Mouse (Mus musculus) heart, embryonic 13.5 days (tissue): ENCODE data around the gene Sumo1. TPM values are rescaled to one million over a fixed set of nuclear protein-coding genes. Genes with fewer than 3 reads are reported as not detected.
"Not testable (repeated sequence)": the region's sequence is repeated elsewhere in the genome, so short reads cannot be mapped to it uniquely, and the experiment has no call there.

Experiments used
- ATAC-seq: fragments of 200-750 bp; cut with Nextera tagmentation; 2 replicates; pipeline ENCODE4 v1.8.0; 2017; ENCODE audit warnings: moderate TSS enrichment; ENCODE audit not compliant: insufficient number of reproducible peaks, low FRiP score, low TSS enrichment; ENCODE audit errors: extremely low read depth
- H3K27ac ChIP-seq: fragments of 300-500 bp; sonication (generic); replicated peaks from 2 replicates; pipeline ENCODE4 v1.5.1; 2015; ENCODE audit warnings: moderate library complexity, mild to moderate bottlenecking, inconsistent platforms
- H3K27me3 ChIP-seq: fragments of 300-500 bp; sonication (generic); replicated peaks from 2 replicates; pipeline ENCODE4 v1.6.1; 2015; ENCODE audit warnings: mild to moderate bottlenecking, inconsistent platforms
- H3K36me3 ChIP-seq: fragments of 300-500 bp; sonication (generic); 2 replicates; pipeline ENCODE4 v1.6.1; 2015; ENCODE audit warnings: mild to moderate bottlenecking, inconsistent platforms
- H3K4me1 ChIP-seq: fragments of 300-500 bp; sonication (generic); 2 replicates; pipeline ENCODE4 v1.6.1; 2015; ENCODE audit warnings: inconsistent platforms
- H3K4me2 ChIP-seq: fragments of 300-500 bp; sonication (generic); 2 replicates; pipeline ENCODE4 v1.6.1; 2015; ENCODE audit warnings: inconsistent platforms, mild to moderate bottlenecking, moderate library complexity
- H3K4me3 ChIP-seq: fragments of 300-500 bp; sonication (generic); 2 replicates; pipeline ENCODE4 v1.5.1; 2015; ENCODE audit warnings: moderate library complexity, mild to moderate bottlenecking, inconsistent platforms
- H3K9ac ChIP-seq: fragments of 300-500 bp; sonication (generic); 2 replicates; pipeline ENCODE4 v1.6.1; 2015; ENCODE audit warnings: inconsistent platforms, mild to moderate bottlenecking, moderate library complexity
- H3K9me3 ChIP-seq: fragments of 300-500 bp; sonication (generic); 2 replicates; pipeline ENCODE4 v1.6.1; 2016; ENCODE audit warnings: inconsistent platforms
- WGBS: fragments of 180-500 bp; shearing (Covaris S2); methylation state at CpG from one replicate; pipeline ENCODE4 v1.1.7; 2015; ENCODE audit warnings: mixed read lengths; 5-methylcytosine and 5-hydroxymethylcytosine counted together
- polyA plus RNA-seq: library from polyadenylated mRNA; unstranded; fragments of >200 nt; fragmentation: Nextera tagmentation; extraction: Ambion mirVana; gene quantifications from 2 replicates; pipeline ENCODE4 v1.2.1, GENCODE M21; 2015

Sumo1 gene
- polyA plus RNA-seq, 1 experiment from 2014 or later, result 223 TPM

GRCm38 (mm10) chr1:59633056-59633455 is 37.6 kb downstream of the Sumo1 start:
- Histone ChIP-seq H3K4me3 (no peak overlapping the region), H3K4me2 (peak overlapping the region; percentile 31), H3K9me3 (no peaks in the 10 kb centered on the region), H3K27ac (peak overlapping the region; percentile 33; the same call in 1 of the 2 replicates), H3K36me3 (no peaks in the 10 kb centered on the region), H3K9ac (peak overlapping the region; percentile 24; the same call in 1 of the 2 replicates), H3K4me1 (peaks cover 16% of the 10 kb centered on the region), H3K27me3 (0 out of 2 replicates have a peak, but pooled peaks cover 3% of the 10 kb centered on the region)
- 19% methylated on average over 6 of the region's 6 CpGs for WGBS
- no peak for ATAC-seq

- no peaks in the 10 kb centered on the region for H3K9me3 ChIP-seq
- 22% methylated on average over 5 of the region's 5 CpGs for WGBS
- H3K9ac ChIP-seq, result no peak overlapping the region
- no peak overlapping the region for H3K27ac ChIP-seq
- no peak overlapping the region for H3K4me3 ChIP-seq
- H3K4me1 ChIP-seq, result peaks cover 16% of the 10 kb centered on the region
- 0 out of 2 replicates have a peak, but pooled peaks cover 3% of the 10 kb centered on the region for H3K27me3 ChIP-seq
- no peak for ATAC-seq
- H3K36me3 ChIP-seq, result no peaks in the 10 kb centered on the region
- no peak overlapping the region for H3K4me2 ChIP-seq
Observed at GRCm38 (mm10) chr1:59631986-59632659, 38.5 kb downstream of the Sumo1 start.

- not testable (repeated sequence) for H3K27me3 ChIP-seq, H3K9me3 ChIP-seq, H3K27ac ChIP-seq, H3K4me2 ChIP-seq, H3K9ac ChIP-seq, ATAC-seq, H3K4me3 ChIP-seq, H3K36me3 ChIP-seq
- WGBS, result 77% methylated on average over 6 of the region's 6 CpGs
- peaks cover 16% of the 10 kb centered on the region for H3K4me1 ChIP-seq
Observed at GRCm38 (mm10) chr1:59630356-59630755, 40.3 kb downstream of the Sumo1 start.

- Histone ChIP-seq H3K9me3 (no peaks in the 10 kb centered on the region), H3K4me1 (peaks cover 16% of the 10 kb centered on the region), H3K4me3 (no peak overlapping the region), H3K4me2 (no peak overlapping the region), H3K27ac (no peak overlapping the region), H3K27me3 (0 out of 2 replicates have a peak, but pooled peaks cover 3% of the 10 kb centered on the region), H3K9ac (no peak overlapping the region), H3K36me3 (no peaks in the 10 kb centered on the region)
- 46% methylated on average over 6 of the region's 6 CpGs for WGBS
- no peak for ATAC-seq
Observed at GRCm38 (mm10) chr1:59629194-59629593, 41.4 kb downstream of the Sumo1 start.

- Histone ChIP-seq H3K27ac (no peak overlapping the region), H3K27me3 (0 out of 2 replicates have a peak, but pooled peaks cover 7% of the 10 kb centered on the region), H3K9me3 (no peaks in the 10 kb centered on the region), H3K4me2 (no peak overlapping the region), H3K4me1 (no peaks in the 10 kb centered on the region), H3K4me3 (no peak overlapping the region), H3K36me3 (no peaks in the 10 kb centered on the region), H3K9ac (no peak overlapping the region)
- no peak for ATAC-seq
- WGBS, result 72% methylated on average over 5 of the region's 5 CpGs
Observed at GRCm38 (mm10) chr1:59625410-59625809, 45.2 kb downstream of the Sumo1 start.

GRCm38 (mm10) chr1:59623325-59624017 is 47.2 kb downstream of the Sumo1 start:
- no peaks in the 10 kb centered on the region for H3K4me1 ChIP-seq
- no peak overlapping the region for H3K27ac ChIP-seq
- H3K4me2 ChIP-seq, result no peak overlapping the region
- ATAC-seq, result peak; percentile 58; the same call in 1 of the 2 replicates
- H3K36me3 ChIP-seq, result no peaks in the 10 kb centered on the region
- H3K4me3 ChIP-seq, result no peak overlapping the region
- 0 out of 2 replicates have a peak, but pooled peaks cover 4% of the 10 kb centered on the region for H3K27me3 ChIP-seq
- 21% methylated on average over 5 of the region's 5 CpGs for WGBS
- H3K9ac ChIP-seq, result no peak overlapping the region
- H3K9me3 ChIP-seq, result no peaks in the 10 kb centered on the region

GRCm38 (mm10) chr1:59619201-59619600 is 51.4 kb downstream of the Sumo1 start:
- Histone ChIP-seq H3K9me3 (no peaks in the 10 kb centered on the region), H3K27me3 (0 out of 2 replicates have a peak, but pooled peaks cover 6% of the 10 kb centered on the region), H3K4me3 (no peak overlapping the region), H3K27ac (no peak overlapping the region), H3K9ac (no peak overlapping the region), H3K4me2 (no peak overlapping the region), H3K4me1 (no peaks in the 10 kb centered on the region), H3K36me3 (no peaks in the 10 kb centered on the region)
- 79% methylated on average over 10 of the region's 10 CpGs for WGBS
- no peak for ATAC-seq

- Histone ChIP-seq H3K4me1 (peaks cover under 1% of the 10 kb centered on the region; the same call in 1 of the 2 replicates), H3K9me3 (no peaks in the 10 kb centered on the region), H3K4me3 (no peak overlapping the region), H3K27ac (no peak overlapping the region), H3K36me3 (no peaks in the 10 kb centered on the region), H3K9ac (no peak overlapping the region), H3K4me2 (no peak overlapping the region), H3K27me3 (0 out of 2 replicates have a peak, but pooled peaks cover 3% of the 10 kb centered on the region)
- no peak for ATAC-seq
- WGBS, result 73% methylated on average over 2 of the region's 2 CpGs
Observed at GRCm38 (mm10) chr1:59615021-59615420, 55.6 kb downstream of the Sumo1 start.

- H3K4me1 ChIP-seq, result peaks cover 7% of the 10 kb centered on the region; the same call in 1 of the 2 replicates
- H3K4me3 ChIP-seq, result no peak overlapping the region
- no peak for ATAC-seq
- no peak overlapping the region for H3K9ac ChIP-seq
- no peaks in the 10 kb centered on the region for H3K9me3 ChIP-seq
- H3K36me3 ChIP-seq, result no peaks in the 10 kb centered on the region
- H3K4me2 ChIP-seq, result no peak overlapping the region
- 42% methylated on average over 6 of the region's 6 CpGs for WGBS
- no peak overlapping the region for H3K27ac ChIP-seq
- 0 out of 2 replicates have a peak, but pooled peaks cover 3% of the 10 kb centered on the region for H3K27me3 ChIP-seq
Observed at GRCm38 (mm10) chr1:59613795-59614194, 56.8 kb downstream of the Sumo1 start.

- H3K4me2 ChIP-seq, result no peak overlapping the region
- no peak for ATAC-seq
- peak overlapping the region; percentile 65; the same call in 1 of the 2 replicates for H3K27ac ChIP-seq
- WGBS, result 87% methylated on average over 3 of the region's 3 CpGs
- H3K4me1 ChIP-seq, result peaks cover 7% of the 10 kb centered on the region; the same call in 1 of the 2 replicates
- H3K27me3 ChIP-seq, result 0 out of 2 replicates have a peak, but pooled peaks cover 3% of the 10 kb centered on the region
- no peaks in the 10 kb centered on the region for H3K9me3 ChIP-seq
- no peaks in the 10 kb centered on the region for H3K36me3 ChIP-seq
- H3K4me3 ChIP-seq, result no peak overlapping the region
- no peak overlapping the region for H3K9ac ChIP-seq
Observed at GRCm38 (mm10) chr1:59610929-59611328, 59.7 kb downstream of the Sumo1 start.

- WGBS, result 46% methylated on average over 10 of the region's 10 CpGs
- no peak for ATAC-seq
Observed at GRCm38 (mm10) chr1:59609896-59610295, 60.7 kb downstream of the Sumo1 start.

More at GRCm38 (mm10) chr1:59609896-59610295, 60.7 kb downstream of the Sumo1 start:
- Histone ChIP-seq H3K4me3 (no peak overlapping the region), H3K9ac (no peak overlapping the region), H3K9me3 (no peaks in the 10 kb centered on the region), H3K36me3 (no peaks in the 10 kb centered on the region), H3K27ac (peak overlapping the region; percentile 65), H3K4me2 (no peak overlapping the region), H3K4me1 (peaks cover 7% of the 10 kb centered on the region; the same call in 1 of the 2 replicates), H3K27me3 (no peaks in the 10 kb centered on the region)
